Mouse (Mus musculus) heart, embryonic 14.5 days (tissue): ENCODE data around the gene Rarg. TPM values are rescaled to one million over a fixed set of nuclear protein-coding genes. Genes with fewer than 3 reads are reported as not detected.

Source experiments
- ATAC-seq: fragments of 200-750 bp; cut with Nextera tagmentation; 2 replicates; pipeline ENCODE4 v1.8.0; 2017; ENCODE audit warnings: low read depth, moderate TSS enrichment; ENCODE audit not compliant: insufficient number of reproducible peaks, insufficient read depth, low FRiP score
- H3K27ac ChIP-seq, 2 experiments: fragments of 200-500 bp in 1 of 2; fragments of 300-500 bp in 1 of 2; sonication (generic) in 1 of 2; replicated peaks in 1 of 2; 2 replicates each; pipeline ENCODE4 v1.5.1; 2012 to 2014; ENCODE audit warnings: low read depth in 2 of 2, low read length in 2 of 2, control low read depth in 1 of 2, mild to moderate bottlenecking in 1 of 2, mixed read lengths in 1 of 2; ENCODE audit not compliant: control insufficient read depth in 1 of 2, insufficient read depth in 1 of 2
- H3K27me3 ChIP-seq: fragments of 300-500 bp; sonication (generic); 2 replicates; pipeline ENCODE4 v1.6.1; 2014; ENCODE audit warnings: mild to moderate bottlenecking, low read length, control low read depth; ENCODE audit not compliant: control insufficient read depth, insufficient read depth
- H3K36me3 ChIP-seq: fragments of 300-500 bp; sonication (generic); 2 replicates; pipeline ENCODE4 v1.6.1; 2014; ENCODE audit warnings: mild to moderate bottlenecking, control low read depth, low read length, mixed read lengths; ENCODE audit not compliant: control insufficient read depth, insufficient read depth
- H3K4me1 ChIP-seq, 2 experiments: fragments of 200-500 bp in 1 of 2; fragments of 300-500 bp in 1 of 2; sonication (generic) in 1 of 2; 2 replicates each; pipeline ENCODE4 v1.6.1; 2012 to 2014; ENCODE audit warnings: low read length in 2 of 2, control low read depth in 1 of 2, mixed read lengths in 1 of 2; ENCODE audit not compliant: control insufficient read depth in 2 of 2, insufficient read depth in 2 of 2
- H3K4me2 ChIP-seq: fragments of 300-500 bp; sonication (generic); 2 replicates; pipeline ENCODE4 v1.6.1; 2014; ENCODE audit warnings: mild to moderate bottlenecking, low read length
- H3K4me3 ChIP-seq, 2 experiments: fragments of 200-500 bp in 1 of 2; fragments of 300-500 bp in 1 of 2; sonication (generic) in 1 of 2; 2 replicates each; pipeline ENCODE4 v1.5.1; 2012 to 2014; ENCODE audit warnings: low read length in 2 of 2, mild to moderate bottlenecking in 2 of 2, control low read depth in 1 of 2, low read depth in 1 of 2, moderate library complexity in 1 of 2; ENCODE audit not compliant: control insufficient read depth in 1 of 2, insufficient read depth in 1 of 2
- H3K9ac ChIP-seq: fragments of 300-500 bp; sonication (generic); 2 replicates; pipeline ENCODE4 v1.6.1; 2014; ENCODE audit warnings: mild to moderate bottlenecking, low read length
- H3K9me3 ChIP-seq: fragments of 300-500 bp; sonication (generic); 2 replicates; pipeline ENCODE4 v1.6.1; 2016; ENCODE audit warnings: low read length, control low read depth; ENCODE audit not compliant: control insufficient read depth
- WGBS: fragments of 180-500 bp; shearing (Covaris S2); extraction: QIAGEN DNeasy Blood & Tissue Kit; methylation state at CpG from one replicate; pipeline ENCODE4 v1.1.7; 2014; 5-methylcytosine and 5-hydroxymethylcytosine counted together
- polyA plus RNA-seq: library from polyadenylated mRNA; unstranded; fragments of >200 nt; fragmentation: Nextera tagmentation; extraction: Ambion mirVana; gene quantifications from 2 replicates; pipeline ENCODE4 v1.2.1, GENCODE M21; 2014

Gene Rarg
- polyA plus RNA-seq, 1 experiment from 2014 or later = 6.7 TPM

GRCm38 (mm10) chr15:102194439-102194838 is 62.9 kb downstream of the Rarg start:
- no peak overlapping the region for H3K27ac ChIP-seq
- no peaks in the 10 kb centered on the region for H3K36me3 ChIP-seq
- H3K27me3 ChIP-seq = no peaks in the 10 kb centered on the region
- 76% methylated on average over 4 of the region's 4 CpGs for WGBS
- no peak overlapping the region for H3K9ac ChIP-seq
- no peak overlapping the region for H3K4me3 ChIP-seq
- peaks cover 0 to 2% of the 10 kb centered on the region in 2 experiments; a peak in 1 of 4 replicates for H3K4me1 ChIP-seq
- no peaks in the 10 kb centered on the region for H3K9me3 ChIP-seq
- ATAC-seq = no peak
- no peak overlapping the region for H3K4me2 ChIP-seq

GRCm38 (mm10) chr15:102193652-102194051 is 63.7 kb downstream of the Rarg start:
- Histone ChIP-seq H3K36me3 (no peaks in the 10 kb centered on the region), H3K9ac (no peak overlapping the region), H3K27me3 (no peaks in the 10 kb centered on the region), H3K4me2 (no peak overlapping the region), H3K27ac (no peak overlapping the region), H3K9me3 (no peaks in the 10 kb centered on the region), H3K4me1 (peaks cover 0 to 2% of the 10 kb centered on the region in 2 experiments; a peak in 1 of 4 replicates), H3K4me3 (no peak overlapping the region)
- 80% methylated on average over 4 of the region's 4 CpGs for WGBS
- no peak for ATAC-seq

- no peak for ATAC-seq
- H3K27me3 ChIP-seq = no peaks in the 10 kb centered on the region
- H3K27ac ChIP-seq = 0 out of 4 replicates have a peak overlapping the region, but pooled peaks of 1 of the 2 experiments have one; percentile 14
- no peaks in the 10 kb centered on the region for H3K9me3 ChIP-seq
- peaks cover 0 to 3% of the 10 kb centered on the region in 2 experiments; a peak in 1 of 4 replicates for H3K4me1 ChIP-seq
- no peak overlapping the region for H3K4me3 ChIP-seq
- 51% methylated on average over 5 of the region's 5 CpGs for WGBS
- no peaks in the 10 kb centered on the region for H3K36me3 ChIP-seq
- H3K9ac ChIP-seq = no peak overlapping the region
- H3K4me2 ChIP-seq = no peak overlapping the region
Measured at GRCm38 (mm10) chr15:102192820-102193386, 64.4 kb downstream of the Rarg start.

- ATAC-seq = no peak
- WGBS = 58% methylated on average over 7 of the region's 7 CpGs
- Histone ChIP-seq H3K4me1 (peaks cover 0 to 3% of the 10 kb centered on the region in 2 experiments; a peak in 1 of 4 replicates), H3K27ac (0 out of 4 replicates have a peak overlapping the region, but pooled peaks of 1 of the 2 experiments have one; percentile 14), H3K9ac (no peak overlapping the region), H3K9me3 (no peaks in the 10 kb centered on the region), H3K27me3 (no peaks in the 10 kb centered on the region), H3K36me3 (0 out of 2 replicates have a peak, but pooled peaks cover 3% of the 10 kb centered on the region), H3K4me2 (no peak overlapping the region), H3K4me3 (no peak overlapping the region)
Measured at GRCm38 (mm10) chr15:102192271-102192812, 65.0 kb downstream of the Rarg start.

- Histone ChIP-seq H3K27me3 (no peaks in the 10 kb centered on the region), H3K27ac (no peak overlapping the region), H3K4me1 (peaks cover 0 to 3% of the 10 kb centered on the region in 2 experiments; a peak in 1 of 4 replicates), H3K9ac (no peak overlapping the region), H3K9me3 (no peaks in the 10 kb centered on the region), H3K4me3 (no peak overlapping the region), H3K4me2 (no peak overlapping the region), H3K36me3 (0 out of 2 replicates have a peak, but pooled peaks cover 5% of the 10 kb centered on the region)
- WGBS = 71% methylated on average over 7 of the region's 7 CpGs
- ATAC-seq = no peak
Measured at GRCm38 (mm10) chr15:102191699-102192098, 65.6 kb downstream of the Rarg start.

GRCm38 (mm10) chr15:102188883-102189282 is 68.4 kb downstream of the Rarg start:
- Histone ChIP-seq H3K27me3 (no peaks in the 10 kb centered on the region), H3K4me1 (peaks cover 0 to 3% of the 10 kb centered on the region in 2 experiments; a peak in 1 of 4 replicates), H3K36me3 (peaks cover 32% of the 10 kb centered on the region), H3K4me3 (no peak overlapping the region), H3K9me3 (no peaks in the 10 kb centered on the region), H3K9ac (0 out of 2 replicates have a peak overlapping the region, but pooled peaks have one; percentile 16), H3K4me2 (no peak overlapping the region), H3K27ac (no peak overlapping the region)
- 70% methylated on average over 6 of the region's 6 CpGs for WGBS
- ATAC-seq = no peak

- Histone ChIP-seq H3K27ac (no peak overlapping the region), H3K9me3 (no peaks in the 10 kb centered on the region), H3K27me3 (no peaks in the 10 kb centered on the region), H3K9ac (no peak overlapping the region), H3K4me2 (no peak overlapping the region), H3K4me1 (peaks cover 0 to 3% of the 10 kb centered on the region in 2 experiments; a peak in 1 of 4 replicates), H3K36me3 (peaks cover 40% of the 10 kb centered on the region), H3K4me3 (no peak overlapping the region)
- no peak for ATAC-seq
- 83% methylated on average over 10 of the region's 10 CpGs for WGBS
Measured at GRCm38 (mm10) chr15:102188096-102188495, 69.2 kb downstream of the Rarg start.
